Mouse (Mus musculus) liver, postnatal 0 days (tissue): ENCODE measurements at regions not wholly inside any gene's neighbourhood (a gene's known extent, or its start where the extent isn't known, plus 50 kb on each side); places are given as distances from the start of the nearest gene placed in this dataset.
A peak's percentile ranks its signal among the peaks of the same experiment; 100 is the strongest.

Experiments used
- ATAC-seq: fragments of 200-750 bp; cut with Nextera tagmentation; 2 replicates; pipeline ENCODE4 v1.8.0; 2017; ENCODE audit warnings: mild to moderate bottlenecking, moderate library complexity
- DNase-seq: peaks from one replicate; pipeline ENCODE4 v3.0.0-alpha.2; 2016
- H3K27ac ChIP-seq: fragments of 300-500 bp; sonication (generic); 2 replicates; pipeline ENCODE4 v1.5.1; 2014; ENCODE audit warnings: antibody characterized with exemption, moderate library complexity, mild to moderate bottlenecking, low read depth
- H3K27me3 ChIP-seq: fragments of 300-500 bp; sonication (generic); 2 replicates; pipeline ENCODE4 v1.6.1; 2014; ENCODE audit warnings: low read length, control low read depth, mixed read lengths; ENCODE audit not compliant: insufficient read depth
- H3K36me3 ChIP-seq: fragments of 300-500 bp; sonication (generic); replicated peaks from 2 replicates; pipeline ENCODE4 v1.6.1; 2014; ENCODE audit warnings: mild to moderate bottlenecking, control low read depth, low read length, moderate library complexity, mixed read lengths; ENCODE audit not compliant: insufficient read depth
- H3K4me1 ChIP-seq: fragments of 300-500 bp; sonication (generic); 2 replicates; pipeline ENCODE4 v1.6.1; 2014; ENCODE audit warnings: antibody characterized with exemption, mild to moderate bottlenecking, control low read depth; ENCODE audit not compliant: insufficient read depth
- H3K4me2 ChIP-seq: fragments of 300-500 bp; sonication (generic); 2 replicates; pipeline ENCODE4 v1.6.1; 2014; ENCODE audit warnings: low read depth, mild to moderate bottlenecking, low read length, moderate library complexity, mixed read lengths
- H3K4me3 ChIP-seq: fragments of 300-500 bp; sonication (generic); 2 replicates; pipeline ENCODE4 v1.5.1; 2014; ENCODE audit warnings: low read depth, low read length
- H3K9ac ChIP-seq: fragments of 300-500 bp; sonication (generic); replicated peaks from 2 replicates; pipeline ENCODE4 v1.6.1; 2014; ENCODE audit warnings: mild to moderate bottlenecking, moderate library complexity
- H3K9me3 ChIP-seq: fragments of 300-500 bp; sonication (generic); 2 replicates; pipeline ENCODE4 v1.6.1; 2016; ENCODE audit warnings: mild to moderate bottlenecking, control low read depth, low read length, mixed read lengths
- CTCF ChIP-seq: sonication (generic); IDR thresholded peaks from 2 replicates; pipeline ENCODE4 v1.5.1; 2016; ENCODE audit warnings: antibody characterized with exemption, low read depth
- EP300 ChIP-seq: IDR thresholded peaks from 2 replicates; pipeline ENCODE4 v1.6.1; 2016; ENCODE audit warnings: antibody characterized with exemption, low read depth, mild to moderate bottlenecking
- WGBS: fragments of 180-500 bp; shearing (Covaris S2); extraction: QIAGEN DNeasy Blood & Tissue Kit; methylation state at CpG from one replicate; pipeline ENCODE4 v1.1.7; 2014; ENCODE audit not compliant: insufficient replicate concordance; 5-methylcytosine and 5-hydroxymethylcytosine counted together

DNA sequence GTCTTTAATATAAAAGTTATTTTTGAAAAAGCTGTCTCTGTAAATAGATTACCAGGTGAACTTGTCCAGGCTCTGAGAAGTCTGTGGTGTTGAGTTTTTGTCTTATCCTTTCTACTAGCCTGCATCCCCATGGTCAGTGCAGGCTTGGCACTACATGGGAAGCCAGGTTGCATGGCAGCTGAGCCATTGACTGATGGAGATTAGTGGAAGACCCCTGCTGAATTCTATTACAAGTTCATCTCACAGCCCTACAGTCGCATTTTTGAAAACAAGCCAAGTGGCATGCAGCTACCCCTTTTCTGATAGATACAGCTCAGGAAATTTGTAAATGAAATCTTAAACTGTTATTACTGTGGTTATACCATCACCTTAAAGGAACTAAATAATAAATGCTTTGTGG lies 101.2 kb upstream of the Fam184a start:
- WGBS: 71% methylated on average over 1 of the region's 1 CpGs
- Histone ChIP-seq H3K9ac (no peak overlapping the region), H3K4me2 (no peak overlapping the region), H3K9me3 (no peaks in the 10 kb centered on the region), H3K36me3 (no peaks in the 10 kb centered on the region), H3K4me3 (no peak overlapping the region), H3K4me1 (no peaks in the 10 kb centered on the region), H3K27ac (no peak overlapping the region), H3K27me3 (no peaks in the 10 kb centered on the region)
- ATAC-seq: no peak
- TF ChIP-seq EP300: no peak
- TF ChIP-seq CTCF: no peak
- no peak for DNase-seq

DNA sequence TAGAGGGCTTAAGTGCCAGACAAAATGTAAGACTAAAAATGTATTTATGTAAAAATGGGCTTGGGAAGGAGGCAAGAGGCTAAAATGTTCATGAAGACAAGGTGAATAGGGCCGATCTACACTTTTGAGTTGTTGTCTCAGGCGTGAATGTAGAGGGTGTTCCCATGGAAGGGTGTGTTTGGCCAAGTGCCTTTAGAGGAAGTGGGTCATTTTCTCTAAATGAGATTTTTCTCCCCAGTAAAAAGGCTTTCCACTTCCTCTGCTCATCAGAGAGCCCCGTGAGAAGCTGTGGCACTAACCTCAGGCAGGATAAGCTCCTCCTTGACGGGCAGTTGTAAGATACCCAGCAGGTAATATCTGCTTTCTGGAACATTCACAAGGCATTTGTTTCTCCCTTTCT lies 99.6 kb upstream of the Fam184a start:
- no peaks in the 10 kb centered on the region for H3K27me3 ChIP-seq
- WGBS: 33% methylated on average over 4 of the region's 4 CpGs
- no peaks in the 10 kb centered on the region for H3K9me3 ChIP-seq

DNA sequence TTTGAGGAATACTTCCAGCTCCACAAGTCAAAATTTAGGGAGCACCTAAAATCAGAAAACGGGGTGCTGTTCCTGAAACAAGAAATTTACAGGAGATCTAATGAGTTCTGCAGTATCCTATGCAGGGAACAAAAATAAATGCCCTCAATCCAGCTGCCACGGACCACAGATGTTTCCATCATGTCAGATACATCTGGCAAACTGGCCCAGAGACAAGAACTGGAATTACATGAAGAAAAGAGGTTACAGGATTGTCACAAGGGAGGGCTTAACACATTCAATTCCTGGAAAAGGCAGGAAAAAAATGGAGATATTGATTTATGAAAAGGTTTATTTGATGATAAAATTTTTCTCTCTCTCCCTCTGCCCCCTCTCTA lies 62.3 kb upstream of the Fam184a start:
- H3K27me3 ChIP-seq: no peaks in the 10 kb centered on the region
- no peaks in the 10 kb centered on the region for H3K36me3 ChIP-seq
- H3K9me3 ChIP-seq: no peaks in the 10 kb centered on the region
- no peak for ATAC-seq
- 52% methylated on average over 2 of the region's 2 CpGs for WGBS
- H3K27ac ChIP-seq: no peak overlapping the region
- no peak overlapping the region for H3K4me3 ChIP-seq
- no peak overlapping the region for H3K4me2 ChIP-seq
- TF ChIP-seq EP300: no peak
- TF ChIP-seq CTCF: no peak
- H3K4me1 ChIP-seq: no peaks in the 10 kb centered on the region
- H3K9ac ChIP-seq: no peak overlapping the region
- DNase-seq: no peak

More for the DNA sequence above, 99.6 kb upstream of the Fam184a start:
- no peak for ATAC-seq
- Histone ChIP-seq H3K9ac (no peak overlapping the region), H3K4me3 (no peak overlapping the region), H3K4me1 (no peaks in the 10 kb centered on the region), H3K4me2 (no peak overlapping the region), H3K36me3 (no peaks in the 10 kb centered on the region), H3K27ac (no peak overlapping the region)
- DNase-seq: no peak
- TF ChIP-seq CTCF (no peak), EP300 (no peak)

DNA sequence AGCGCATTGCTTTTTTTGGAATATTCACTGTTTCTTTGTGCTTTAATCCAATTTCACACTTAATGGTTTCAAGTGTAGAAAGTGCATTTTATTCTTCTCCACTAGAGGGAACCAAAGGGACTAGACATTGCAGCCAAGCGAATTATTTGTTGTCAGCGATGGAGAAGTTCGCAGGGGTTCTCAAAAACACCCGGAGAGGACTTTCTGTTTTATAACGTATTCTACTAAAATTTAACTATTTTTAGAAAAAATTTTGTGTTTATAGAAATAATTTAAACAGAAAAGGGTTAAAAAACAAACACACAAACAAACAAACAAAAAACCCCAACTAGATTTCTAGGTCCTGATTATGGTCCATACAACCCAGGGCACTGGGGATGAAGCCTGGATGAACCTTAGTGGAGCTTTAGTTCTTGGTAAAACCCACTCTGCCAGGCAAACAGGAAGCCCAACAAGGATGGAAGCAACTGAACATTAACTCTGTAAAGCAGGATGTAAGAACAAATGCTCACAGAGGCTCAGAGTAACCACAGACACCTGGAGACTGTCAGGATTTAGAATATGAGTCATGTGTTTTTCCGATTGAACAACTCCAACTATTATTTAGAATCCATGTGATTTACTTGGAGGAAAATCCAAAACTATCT lies 61.8 kb upstream of the Fam184a start:
- no peaks in the 10 kb centered on the region for H3K4me1 ChIP-seq
- H3K27ac ChIP-seq: no peak overlapping the region
- DNase-seq (no peak), ATAC-seq (no peak)
- no peak overlapping the region for H3K4me2 ChIP-seq
- H3K9me3 ChIP-seq: no peaks in the 10 kb centered on the region
- H3K4me3 ChIP-seq: no peak overlapping the region
- WGBS: 22% methylated on average over 7 of the region's 7 CpGs
- TF ChIP-seq CTCF (peak; percentile 70), EP300 (no peak)
- no peak overlapping the region for H3K9ac ChIP-seq
- H3K36me3 ChIP-seq: no peaks in the 10 kb centered on the region
- no peaks in the 10 kb centered on the region for H3K27me3 ChIP-seq

DNA sequence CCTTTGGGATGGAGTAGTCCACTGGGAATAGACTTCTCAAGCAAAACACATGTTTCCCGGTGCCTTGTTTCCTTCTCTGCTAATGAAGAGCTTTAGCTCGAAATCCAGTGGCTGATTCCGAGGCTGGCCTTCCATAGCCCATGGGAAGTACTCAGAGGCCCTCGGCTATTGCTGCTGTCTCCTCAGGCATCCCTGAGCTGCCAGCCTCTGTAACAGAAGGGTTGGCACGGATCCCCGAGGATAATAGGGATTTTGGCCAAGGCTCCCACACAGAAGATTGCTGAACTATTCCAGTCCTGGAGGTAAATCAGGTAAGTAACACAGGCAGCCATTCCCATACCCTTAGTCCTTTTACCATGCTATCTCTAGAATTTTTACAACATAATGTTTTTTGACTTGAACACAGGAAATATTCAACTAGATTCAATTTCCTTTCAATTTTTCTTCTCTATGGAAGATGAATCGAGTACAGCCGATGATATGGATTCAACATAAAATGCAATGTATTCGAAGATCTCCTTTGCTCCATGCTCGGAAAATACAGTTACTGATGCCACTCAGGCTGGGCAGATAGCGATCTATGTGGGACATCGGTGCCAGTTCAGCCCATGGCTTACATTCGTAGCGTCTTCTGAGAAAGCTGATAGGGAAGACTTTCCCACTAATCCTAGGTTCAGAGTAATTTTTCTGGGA lies 61.1 kb upstream of the Fam184a start:
- Histone ChIP-seq H3K27me3 (no peaks in the 10 kb centered on the region), H3K27ac (no peak overlapping the region), H3K4me2 (no peak overlapping the region), H3K36me3 (no peaks in the 10 kb centered on the region), H3K4me1 (no peaks in the 10 kb centered on the region), H3K9ac (no peak overlapping the region), H3K9me3 (no peaks in the 10 kb centered on the region), H3K4me3 (no peak overlapping the region)
- DNase-seq (no peak), ATAC-seq (no peak)
- TF ChIP-seq CTCF (no peak), EP300 (no peak)
- WGBS: 71% methylated on average over 14 of the region's 14 CpGs

DNA sequence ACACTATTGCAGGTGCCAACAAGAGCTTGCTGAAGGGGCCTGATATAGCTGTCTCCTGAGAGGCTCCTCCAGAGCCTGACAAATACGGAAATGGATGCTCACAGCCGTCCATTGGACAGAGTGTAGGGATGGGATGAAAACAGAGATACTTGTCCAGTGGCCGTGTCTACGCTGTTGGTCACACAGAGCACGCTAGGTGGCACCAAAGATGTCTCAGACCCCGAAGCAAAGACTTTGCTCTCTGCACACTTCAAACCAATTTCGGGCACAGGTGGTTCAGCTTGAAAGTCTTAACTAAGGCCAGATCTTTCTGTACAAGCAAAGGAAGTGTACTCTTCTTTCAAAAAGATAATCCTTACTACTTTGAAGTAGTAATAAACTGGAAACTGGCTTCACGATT lies 55.8 kb upstream of the Fam184a start:
- 51% methylated on average over 8 of the region's 8 CpGs for WGBS
- H3K36me3 ChIP-seq: no peaks in the 10 kb centered on the region
- DNase-seq (no peak), ATAC-seq (no peak)
- H3K4me2 ChIP-seq: no peak overlapping the region
- no peaks in the 10 kb centered on the region for H3K4me1 ChIP-seq
- H3K4me3 ChIP-seq: no peak overlapping the region
- no peaks in the 10 kb centered on the region for H3K9me3 ChIP-seq
- TF ChIP-seq EP300 (no peak), CTCF (peak; percentile 43)
- H3K27ac ChIP-seq: no peak overlapping the region
- no peak overlapping the region for H3K9ac ChIP-seq
- H3K27me3 ChIP-seq: no peaks in the 10 kb centered on the region
